Mouse (Mus musculus) small intestine, adult 2 months (tissue): Measurements from ENCODE around the gene Cdc45.

Experiments used
- CTCF ChIP-seq: fragments of 200-500 bp; IDR thresholded peaks from 2 replicates; pipeline ENCODE4 v1.5.1; 2012; ENCODE audit warnings: low read depth, mild to moderate bottlenecking, control low read depth, inconsistent platforms, low read length, moderate library complexity, mixed read lengths; ENCODE audit not compliant: insufficient replicate concordance, insufficient read length; ENCODE audit errors: extremely low read depth
- POLR2A ChIP-seq: fragments of 200-500 bp; IDR thresholded peaks from 2 replicates; pipeline ENCODE4 v1.6.1; 2012; ENCODE audit warnings: low read depth, mild to moderate bottlenecking, control low read depth, inconsistent platforms, low read length, moderate library complexity

- TF ChIP-seq POLR2A (no peak), CTCF (no peak)
Observed at GRCm38 (mm10) chr16:18860186-18860585, 48.4 kb upstream of the Cdc45 start.
